Mouse (Mus musculus): ENCODE data around the gene Fndc5.

Fndc5 gene

DNA sequence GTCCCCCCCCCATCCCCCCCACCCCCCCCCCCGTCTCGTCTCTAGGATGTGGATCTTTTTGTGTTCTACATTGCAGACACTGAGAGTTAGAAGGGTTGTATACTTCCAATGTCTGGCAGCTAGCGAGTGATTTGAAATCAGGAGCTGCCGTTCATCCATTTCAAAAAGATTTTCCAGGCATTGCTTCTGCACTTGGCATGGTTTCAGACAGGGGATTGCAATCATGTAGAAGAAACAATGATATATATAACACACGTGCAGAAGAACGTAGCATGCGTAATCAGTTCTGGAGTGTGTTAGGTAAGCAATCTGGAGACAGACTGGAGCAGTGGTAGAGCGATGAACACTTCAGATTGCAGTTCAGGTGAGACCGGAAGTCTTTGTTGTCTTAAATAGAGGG, 14.7 kb upstream of the Fndc5 start:
- ATAC-seq (ENCODE audit: insufficient number of reproducible peaks, low FRiP score, low TSS enrichment), result no peak

DNA sequence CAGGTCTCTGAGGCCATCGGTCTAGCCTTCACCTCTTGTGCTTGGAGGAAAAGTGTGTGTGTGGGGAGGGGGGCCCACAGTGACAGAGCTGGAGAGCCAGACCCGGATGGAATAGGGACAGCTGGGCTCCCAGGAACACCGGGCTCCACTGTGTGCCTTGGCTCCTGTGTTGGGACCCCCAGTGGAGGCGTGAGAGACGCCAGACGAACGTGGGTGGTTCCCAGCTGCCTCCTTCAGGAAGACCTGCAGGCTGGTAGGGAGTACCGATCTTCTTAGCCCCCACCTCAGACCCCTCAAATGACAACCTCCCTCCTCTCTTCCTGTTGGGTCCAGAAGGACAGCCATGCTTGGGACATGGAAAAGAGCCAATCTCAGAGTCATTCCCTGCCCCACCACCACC, 14.1 kb upstream of the Fndc5 start:
- no peak for ATAC-seq (ENCODE audit: insufficient number of reproducible peaks, low FRiP score, low TSS enrichment)

DNA sequence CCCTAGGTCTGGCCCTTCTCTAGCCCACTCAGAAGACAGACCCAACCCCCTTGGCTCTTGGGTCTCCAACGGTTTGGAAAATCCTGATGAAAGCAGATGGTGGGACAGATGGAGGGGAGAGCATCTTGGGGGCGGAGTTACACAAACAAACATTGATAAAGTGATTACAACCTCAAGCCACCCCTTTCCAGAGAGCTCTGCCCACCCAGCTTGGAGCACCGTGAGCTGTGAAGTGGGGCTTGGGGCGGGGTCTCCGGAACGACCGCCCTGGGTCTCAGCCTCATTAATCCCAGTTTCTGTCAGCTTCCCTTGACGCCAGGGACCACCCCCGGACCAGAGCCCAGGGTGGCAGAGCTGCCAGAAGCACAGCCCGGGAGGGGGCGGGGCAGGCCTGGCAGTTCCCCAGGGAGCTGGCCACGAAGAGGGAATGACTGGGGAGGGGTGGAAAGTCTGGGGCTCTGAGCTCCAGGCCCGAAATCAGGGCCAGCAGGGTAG, 12.1 kb upstream of the Fndc5 start:
- no peak for ATAC-seq (ENCODE audit: insufficient number of reproducible peaks, low FRiP score, low TSS enrichment)

DNA sequence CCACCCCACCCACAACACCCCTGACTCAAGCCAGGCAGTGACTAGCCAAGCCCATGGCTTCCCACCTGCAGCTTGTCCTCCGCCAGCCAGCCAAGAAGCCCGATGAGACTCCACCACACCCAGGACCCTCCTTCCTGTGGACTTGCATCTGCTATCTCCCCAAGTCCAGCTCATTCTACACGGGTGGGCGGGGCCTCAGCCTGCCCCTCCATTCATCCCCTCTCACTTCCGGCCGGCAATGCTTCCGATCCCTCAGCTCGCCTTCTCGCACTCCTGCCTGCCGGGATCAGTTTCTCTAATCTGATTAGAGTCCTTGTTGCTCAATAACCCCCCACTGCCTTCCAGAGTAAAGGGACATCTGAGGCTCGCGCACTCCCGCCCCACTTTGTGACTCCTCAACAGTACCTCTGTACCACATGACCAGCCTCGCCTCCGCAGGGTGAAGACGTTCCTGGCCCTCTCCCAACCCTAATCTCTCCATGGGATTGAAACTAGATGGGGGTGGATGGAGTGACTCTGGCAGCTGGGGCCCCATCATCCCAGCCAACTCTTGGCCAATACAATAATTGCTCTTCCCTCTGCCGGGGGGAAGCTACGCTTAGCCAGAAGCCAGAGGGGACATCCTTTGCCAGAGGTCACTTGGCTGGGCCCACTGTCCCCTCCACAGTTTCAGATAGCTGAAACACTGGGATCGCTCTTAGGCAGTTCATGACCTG, 10.9 kb upstream of the Fndc5 start:
- no peak for ATAC-seq (ENCODE audit: insufficient number of reproducible peaks, low FRiP score, low TSS enrichment)

DNA sequence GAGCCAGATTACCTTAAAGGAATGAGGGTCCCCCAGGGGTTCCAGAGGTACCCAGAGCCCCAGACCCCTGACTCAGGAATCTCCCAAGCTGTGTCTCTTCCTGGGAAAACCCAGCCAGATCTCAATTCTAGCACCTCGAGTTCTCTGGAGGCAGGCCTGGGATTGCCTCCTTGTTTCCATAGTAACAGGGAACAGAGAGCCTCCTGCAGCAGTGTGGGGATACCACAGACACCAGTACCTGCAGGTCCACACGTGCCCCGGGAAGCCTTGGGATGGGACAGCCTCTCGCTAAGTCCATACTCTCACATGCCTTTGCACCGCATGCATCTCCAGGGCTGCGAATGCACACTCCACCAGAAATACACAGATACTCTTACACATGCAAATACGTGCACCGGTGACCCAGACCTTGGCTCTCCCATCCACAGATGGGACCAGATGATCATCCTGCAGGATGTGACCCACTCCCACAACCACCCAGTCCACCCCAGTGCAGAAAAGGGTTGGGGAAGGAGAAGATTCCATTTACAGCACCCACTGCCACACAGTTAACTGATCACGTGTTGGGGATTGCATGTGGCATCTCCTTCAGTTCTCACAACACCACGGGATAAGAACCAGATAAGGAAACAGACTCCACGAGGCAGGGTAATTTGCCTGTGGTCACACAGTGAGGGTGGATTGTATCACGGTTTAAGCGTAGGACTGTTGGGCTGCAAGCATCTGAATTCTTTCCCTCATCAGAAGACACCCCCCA, 8.0 kb upstream of the Fndc5 start:
- ATAC-seq (ENCODE audit: insufficient number of reproducible peaks, low FRiP score, low TSS enrichment), result no peak

DNA sequence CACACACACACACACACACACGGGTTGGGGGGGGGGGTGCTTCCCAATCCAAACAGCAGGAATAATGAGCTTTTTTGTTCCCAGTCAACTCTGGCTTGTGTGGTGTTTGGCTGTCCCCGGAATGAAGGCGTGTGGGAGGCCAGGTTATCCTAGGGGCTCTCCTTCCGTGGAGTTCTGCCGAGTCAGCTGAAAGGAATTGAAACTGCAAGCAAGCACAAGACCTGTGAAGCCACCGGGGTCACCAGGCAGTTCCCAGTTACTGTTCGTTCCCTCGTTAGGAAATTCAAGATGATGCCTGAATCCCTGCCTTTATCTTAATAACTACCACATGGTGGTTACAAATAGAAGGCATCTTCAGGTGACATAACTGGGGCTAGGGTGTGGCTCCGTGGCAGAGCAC, 7.4 kb upstream of the Fndc5 start:
- no peak for ATAC-seq (ENCODE audit: insufficient number of reproducible peaks, low FRiP score, low TSS enrichment)

DNA sequence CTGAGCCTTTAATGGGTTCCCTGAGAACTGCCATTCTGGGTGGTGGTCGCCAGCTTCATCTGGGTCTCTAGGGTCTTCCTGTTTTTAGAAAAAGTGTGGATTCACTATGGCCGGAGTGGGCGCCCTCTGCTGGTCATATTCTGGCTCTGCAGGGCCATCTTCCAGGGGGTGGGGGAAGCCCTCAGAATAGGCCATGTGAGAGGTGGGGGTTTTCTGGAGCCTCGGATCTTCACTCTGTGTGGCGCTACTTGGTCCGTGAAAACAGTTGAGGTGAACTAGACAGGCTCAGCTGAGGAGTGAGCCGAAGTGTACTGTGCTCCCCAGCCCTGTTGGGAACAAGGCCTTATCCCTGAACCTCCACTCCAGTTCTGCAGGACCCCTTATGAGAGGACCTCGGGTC, 6.7 kb upstream of the Fndc5 start:
- ATAC-seq (ENCODE audit: insufficient number of reproducible peaks, low FRiP score, low TSS enrichment), result 0 out of 2 replicates have a peak, but pooled peaks have one; percentile 38

DNA sequence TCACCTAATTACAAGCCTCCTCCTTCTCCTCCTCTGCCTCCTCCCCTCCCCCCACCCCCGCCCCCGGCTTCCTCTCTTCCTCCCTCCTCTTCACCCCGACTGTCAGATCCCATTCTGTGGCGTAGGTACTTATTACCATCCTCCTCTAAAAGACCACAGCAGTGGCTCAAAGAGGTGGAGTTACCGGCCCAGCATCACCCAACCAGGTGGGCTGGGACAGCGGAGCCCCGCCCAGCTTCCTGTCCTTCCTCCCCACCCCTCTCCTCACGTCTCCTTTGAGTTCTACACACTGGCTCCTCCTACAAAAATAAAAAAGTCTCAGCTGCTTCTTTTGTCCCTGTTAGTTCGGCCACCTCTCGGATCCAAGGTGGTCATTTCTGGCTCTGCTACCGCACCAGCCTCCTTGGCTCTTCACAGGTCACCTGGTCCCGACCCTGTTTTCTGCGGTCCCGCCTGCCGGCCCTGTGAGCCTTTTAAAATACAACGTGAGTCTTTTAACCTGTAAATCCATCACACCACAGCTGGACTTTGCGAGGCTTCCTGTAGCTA, 6.0 kb upstream of the Fndc5 start:
- ATAC-seq (ENCODE audit: insufficient number of reproducible peaks, low FRiP score, low TSS enrichment), result no peak

DNA sequence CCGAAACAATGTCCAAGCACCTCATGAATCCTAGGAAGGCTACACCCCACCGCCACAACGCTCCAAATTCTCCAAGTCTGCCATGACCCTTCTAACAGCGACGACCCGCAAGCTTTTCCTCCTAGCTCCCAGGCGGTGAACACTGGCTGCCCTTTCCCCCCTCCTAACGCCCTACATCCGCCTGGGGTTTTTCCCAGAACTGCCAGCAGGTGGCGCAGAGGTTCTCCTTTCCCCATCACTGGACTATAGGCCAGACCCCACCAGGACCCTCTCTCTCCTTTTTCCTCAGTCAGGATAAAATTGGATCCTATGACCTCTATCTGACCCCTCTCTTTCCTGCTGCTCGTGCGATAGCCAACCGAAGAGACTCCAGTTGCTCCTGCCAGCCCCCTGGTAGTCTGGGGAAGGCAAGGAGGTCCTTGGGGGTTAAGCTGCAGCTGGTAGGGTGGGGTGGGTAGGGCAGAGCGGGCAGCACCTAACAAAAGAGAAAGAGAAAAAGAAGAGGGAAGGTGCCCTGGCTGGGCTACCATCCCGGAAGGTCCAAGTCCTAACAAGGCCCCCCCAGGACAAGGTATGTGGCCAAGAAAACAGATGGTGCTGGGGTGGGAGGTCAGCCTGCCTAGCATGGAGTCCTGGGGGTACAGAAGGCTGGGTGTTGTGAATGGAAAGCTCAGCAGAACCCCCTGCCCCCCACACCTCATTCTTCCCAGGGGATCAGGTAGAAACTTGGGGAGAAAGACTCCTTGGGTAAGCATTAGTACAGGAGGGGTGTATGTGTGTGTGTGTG, 1.8 kb upstream of the Fndc5 start:
- ATAC-seq (ENCODE audit: insufficient number of reproducible peaks, low FRiP score, low TSS enrichment), result peak; percentile 34; the same call in 1 of the 2 replicates

DNA sequence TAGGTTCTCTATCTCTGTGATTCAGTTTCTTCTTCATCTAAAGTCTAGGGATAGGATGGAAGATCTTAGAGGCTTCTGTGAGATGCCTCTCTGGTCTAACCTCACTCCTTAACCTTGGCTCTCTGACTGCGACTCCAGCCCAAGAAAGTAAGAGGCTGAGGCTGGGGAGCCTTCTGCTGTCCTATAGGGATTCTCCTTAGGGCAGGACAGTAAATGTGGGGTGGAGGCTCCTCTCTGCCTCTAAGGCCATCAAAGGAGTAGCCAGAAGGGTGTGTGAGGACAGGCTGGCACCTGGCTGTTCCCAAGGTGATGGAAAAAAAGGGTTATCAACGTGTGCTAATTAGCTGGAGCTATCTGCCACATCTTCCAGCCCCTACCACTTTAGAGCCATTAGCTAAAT, 1.2 kb upstream of the Fndc5 start:
- ATAC-seq (ENCODE audit: insufficient number of reproducible peaks, low FRiP score, low TSS enrichment), result no peak

DNA sequence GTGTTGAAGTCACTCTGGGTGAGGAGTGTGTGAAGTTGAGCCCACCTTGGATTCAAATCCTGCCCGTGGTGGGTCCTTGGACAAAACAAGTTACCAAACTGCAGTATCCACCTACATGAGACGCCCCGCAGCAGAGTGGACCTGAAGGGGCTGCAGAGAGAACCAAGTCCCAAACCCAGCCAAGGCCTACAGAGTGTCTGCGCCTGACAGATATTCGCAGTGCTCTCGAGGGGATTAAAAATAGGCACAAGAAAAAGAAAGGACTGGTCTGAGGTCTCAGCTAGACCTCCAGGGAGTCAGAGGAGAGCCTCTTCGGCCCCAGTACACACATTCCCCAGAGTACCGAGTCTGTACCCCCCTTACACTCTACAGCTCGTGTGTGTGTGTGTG, 615 bp upstream of the Fndc5 start:
- no peak for ATAC-seq (ENCODE audit: insufficient number of reproducible peaks, low FRiP score, low TSS enrichment)

DNA sequence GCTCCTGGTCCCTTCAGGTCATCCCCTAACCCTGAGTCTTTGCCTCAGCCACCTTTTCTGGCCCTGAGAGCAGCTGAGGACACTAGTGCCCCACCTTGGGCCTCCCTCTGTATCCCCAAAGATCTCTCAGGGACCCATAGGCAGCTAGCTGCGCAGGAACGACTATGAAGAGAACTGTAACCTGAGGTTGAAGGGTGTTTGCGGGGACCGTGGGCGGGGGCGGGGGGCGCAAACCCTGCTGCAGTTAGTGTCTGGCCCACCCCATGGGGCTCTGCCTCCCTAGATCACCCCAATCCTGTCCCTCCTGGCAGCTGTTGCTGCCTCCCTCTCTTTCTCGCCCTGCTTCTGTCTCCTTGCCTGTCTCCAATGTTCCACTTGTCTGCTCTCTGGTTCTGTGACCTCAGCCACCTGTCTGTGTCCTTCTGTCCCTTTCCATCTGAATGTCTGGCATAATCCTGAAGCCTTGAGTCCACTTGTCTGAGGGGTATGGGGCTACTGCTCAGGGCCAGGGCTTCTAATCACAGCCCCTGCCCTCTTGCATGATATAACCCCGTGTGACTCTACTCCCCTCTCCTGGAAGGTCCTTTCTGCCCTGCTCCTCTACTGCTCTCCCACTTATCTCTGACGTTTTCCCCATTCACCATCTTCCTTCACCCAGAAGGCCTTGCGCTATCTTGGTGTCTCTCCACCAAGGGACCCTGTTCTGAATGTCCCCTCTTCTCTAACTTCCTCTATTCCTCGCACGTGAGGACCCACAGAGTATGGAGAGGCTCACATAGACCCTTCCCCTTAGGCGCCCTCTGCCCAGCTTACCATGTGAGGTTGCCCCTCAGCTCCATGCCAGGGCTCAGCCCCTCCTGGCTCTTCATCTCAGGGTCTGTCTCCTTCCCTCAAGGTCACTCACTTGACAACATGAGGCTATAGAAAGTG, 858 bp downstream of the Fndc5 start:
- ATAC-seq (ENCODE audit: insufficient number of reproducible peaks, low FRiP score, low TSS enrichment), result no peak

DNA sequence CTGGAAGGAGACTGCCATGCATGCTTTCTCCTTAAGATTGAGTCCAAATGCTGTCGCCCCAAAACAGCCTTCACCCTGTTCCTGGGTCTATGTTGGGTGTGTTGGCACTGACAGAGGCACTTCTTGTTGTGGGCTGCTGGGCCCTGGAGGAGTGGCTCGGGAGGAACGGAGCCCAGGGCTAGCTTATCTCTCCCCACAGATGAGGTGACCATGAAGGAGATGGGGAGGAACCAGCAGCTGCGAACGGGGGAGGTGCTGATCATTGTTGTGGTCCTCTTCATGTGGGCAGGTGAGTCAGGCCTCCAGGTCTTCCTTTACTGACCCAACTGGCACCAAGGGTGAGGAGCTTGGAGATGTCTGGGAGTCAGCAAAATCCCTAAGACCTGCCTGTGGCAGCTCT, 2.8 kb downstream of the Fndc5 start:
- no peak for ATAC-seq (ENCODE audit: insufficient number of reproducible peaks, low FRiP score, low TSS enrichment)

DNA sequence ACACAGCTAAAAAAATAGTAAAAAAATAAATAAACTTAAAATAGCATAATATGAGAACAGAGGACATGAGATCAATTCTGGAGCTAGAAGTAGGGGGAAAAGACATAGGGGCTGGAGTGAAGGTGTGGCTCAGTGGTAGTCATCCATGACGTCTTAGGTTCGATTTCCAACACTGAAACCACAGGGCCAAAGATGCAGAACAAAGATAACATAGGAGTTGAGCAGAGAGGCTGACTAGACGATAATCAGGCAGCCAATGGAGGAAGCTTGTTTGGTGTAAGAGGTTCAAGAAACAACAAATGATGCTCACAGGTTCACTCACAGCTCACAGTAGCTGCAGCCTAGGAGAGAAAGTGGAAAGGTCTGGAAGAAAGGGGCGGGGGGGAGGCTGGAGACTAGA, 4.0 kb downstream of the Fndc5 start:
- no peak for ATAC-seq (ENCODE audit: insufficient number of reproducible peaks, low FRiP score, low TSS enrichment)

DNA sequence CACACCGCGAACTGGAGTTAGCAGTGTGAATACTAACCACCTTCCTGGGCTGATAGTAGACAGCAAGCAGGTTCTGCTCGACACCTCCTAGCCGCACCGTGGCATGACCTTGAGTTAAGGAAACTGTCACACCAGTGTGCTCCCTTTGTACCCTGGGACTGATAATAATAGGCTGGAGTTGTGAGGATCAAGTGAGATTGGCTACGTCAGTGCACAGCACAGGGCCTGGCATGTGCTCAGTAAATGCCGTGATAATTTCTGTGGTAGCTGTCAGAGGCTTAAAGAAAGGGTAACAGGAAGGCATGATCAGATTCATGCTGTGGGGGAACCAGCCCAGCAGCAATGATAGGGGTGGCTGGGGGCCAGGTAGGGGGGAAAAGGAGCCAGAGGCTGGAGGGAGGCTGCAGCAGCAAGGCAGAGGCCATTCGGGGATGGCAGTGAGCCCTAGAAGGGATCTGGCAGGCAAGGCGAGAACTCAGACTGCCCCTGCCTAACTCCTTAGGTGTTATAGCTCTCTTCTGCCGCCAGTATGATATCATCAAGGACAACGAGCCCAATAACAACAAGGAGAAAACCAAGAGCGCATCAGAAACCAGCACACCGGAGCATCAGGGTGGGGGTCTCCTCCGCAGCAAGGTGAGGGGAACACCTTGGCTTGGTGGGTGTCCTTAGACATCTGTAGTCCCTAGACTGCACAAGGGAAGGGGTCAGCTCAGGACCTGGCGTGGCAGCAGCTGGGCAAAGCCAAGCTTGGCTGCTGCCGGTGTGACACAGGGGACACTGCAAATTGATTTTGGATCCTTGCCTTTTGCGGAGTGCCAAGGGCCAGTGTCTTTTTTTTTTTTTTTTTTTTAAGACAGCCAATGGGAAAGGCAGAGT, 5.0 kb downstream of the Fndc5 start:
- no peak; the same call in 1 of the 2 replicates for ATAC-seq (ENCODE audit: insufficient number of reproducible peaks, low FRiP score, low TSS enrichment)

DNA sequence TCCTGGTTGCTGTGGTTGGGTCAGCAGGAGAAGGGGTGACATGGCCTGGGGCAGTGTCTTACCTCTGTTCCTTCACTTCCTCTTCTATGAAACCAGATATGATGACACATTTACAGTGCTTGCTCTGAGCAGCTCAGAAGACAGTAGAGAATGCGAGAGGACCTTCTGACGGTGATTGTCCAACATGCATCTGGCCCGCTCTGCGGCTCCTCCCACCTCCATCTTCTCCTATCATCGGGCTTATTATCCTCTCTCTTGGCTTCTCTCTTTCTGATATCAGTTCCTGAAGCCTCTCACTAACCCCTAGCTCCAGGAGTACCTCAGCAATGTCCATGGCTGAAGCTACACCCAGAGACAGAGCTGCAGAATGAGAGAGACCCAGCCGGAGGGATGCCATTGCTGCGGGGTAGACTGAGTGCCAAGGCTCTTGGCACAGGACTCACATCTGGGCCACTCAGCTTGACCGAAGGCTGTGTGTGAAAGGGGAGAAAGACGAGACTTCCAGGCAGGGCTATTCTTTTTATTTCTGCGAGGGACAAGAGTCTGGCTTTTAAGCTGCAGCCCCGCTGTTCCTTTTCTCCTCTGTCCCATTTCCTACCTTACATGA, 5.7 kb downstream of the Fndc5 start:
- ATAC-seq (ENCODE audit: insufficient number of reproducible peaks, low FRiP score, low TSS enrichment), result no peak

DNA sequence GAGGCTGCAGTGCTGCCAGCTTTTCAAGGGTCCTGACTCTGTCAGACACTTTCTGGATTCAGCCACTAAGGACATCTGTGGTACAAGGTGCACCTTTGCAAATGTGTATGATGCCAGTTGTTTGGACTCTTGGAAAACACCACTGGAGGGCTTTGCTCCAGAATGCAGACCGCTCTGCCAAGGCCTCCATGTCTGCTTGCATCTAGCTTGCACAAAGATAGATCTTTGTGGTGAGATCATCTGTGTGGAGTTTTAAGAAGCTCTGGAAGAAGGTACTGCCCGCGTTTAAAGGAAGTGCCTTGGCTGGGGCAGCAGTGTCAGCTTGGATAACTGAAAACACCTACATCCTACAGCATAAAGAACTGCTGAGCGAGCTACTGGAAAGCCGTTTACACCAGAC, 6.7 kb downstream of the Fndc5 start:
- ATAC-seq (ENCODE audit: insufficient number of reproducible peaks, low FRiP score, low TSS enrichment), result no peak

All from cerebellum, adult (tissue).